Mouse (Mus musculus) E14TG2a.4 (cell line): ENCODE measurements around the gene St3gal6.

Experiments
- H3K27me3 ChIP-seq: 2 replicates; pipeline ENCODE4 v1.6.1; 2014; ENCODE audit warnings: low read length, control low read depth; ENCODE audit not compliant: insufficient read depth
- H3K36me3 ChIP-seq: 2 replicates; pipeline ENCODE4 v1.6.1; 2014; ENCODE audit warnings: low read length, control low read depth; ENCODE audit not compliant: insufficient read depth
- H3K4me1 ChIP-seq: replicated peaks from 2 replicates; pipeline ENCODE4 v1.6.1; 2014; ENCODE audit warnings: low read depth, low read length, control low read depth
- H3K4me3 ChIP-seq: replicated peaks from 2 replicates; pipeline ENCODE4 v1.5.1; 2014; ENCODE audit warnings: mild to moderate bottlenecking, low read length
- H3K9me3 ChIP-seq: 2 replicates; pipeline ENCODE4 v1.6.1; 2014; ENCODE audit warnings: low read length, control low read depth
- CTCF ChIP-seq: conservative IDR thresholded peaks from 2 replicates; pipeline ENCODE4 v1.5.1; 2014; ENCODE audit warnings: low read length
- NANOG ChIP-seq: IDR thresholded peaks from 2 replicates; pipeline ENCODE4 v1.6.1; 2014; ENCODE audit warnings: borderline replicate concordance, low read length, mixed read lengths
- POU5F1 ChIP-seq: IDR thresholded peaks from 2 replicates; pipeline ENCODE4 v1.6.1; 2014; ENCODE audit warnings: low read length, borderline replicate concordance

The St3gal6 gene

GRCm38 (mm10) chr16:58453820-58454219, 70.2 kb downstream of the St3gal6 start:
- Histone ChIP-seq H3K36me3 (peaks cover 68% of the 10 kb centered on the region), H3K9me3 (no peaks in the 10 kb centered on the region), H3K4me1 (no peaks in the 10 kb centered on the region), H3K4me3 (no peak overlapping the region), H3K27me3 (no peaks in the 10 kb centered on the region)
- TF ChIP-seq NANOG (no peak), CTCF (no peak), POU5F1 (no peak)

DNA sequence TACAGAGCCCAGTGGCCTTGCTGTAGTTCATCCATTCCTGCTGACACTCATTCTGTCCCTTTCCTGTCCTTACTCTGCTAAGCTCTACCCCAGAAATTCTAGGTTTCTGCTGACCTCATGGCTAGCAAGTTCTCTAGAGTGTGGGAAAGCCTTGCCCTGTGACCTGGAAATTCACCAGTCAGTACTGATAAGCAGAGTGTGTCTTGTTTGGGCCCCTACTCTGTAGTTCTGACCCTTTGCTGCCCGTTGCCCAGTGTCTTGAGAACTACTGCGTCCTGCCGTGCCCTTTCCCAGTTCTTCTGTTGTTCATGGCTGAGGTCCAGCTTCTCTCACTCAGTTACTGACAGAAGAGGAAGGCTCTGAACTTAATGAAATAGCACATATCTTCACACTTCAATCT, 70.9 kb downstream of the St3gal6 start:
- TF ChIP-seq CTCF (no peak), POU5F1 (no peak), NANOG (no peak)
- H3K27me3 ChIP-seq, result no peaks in the 10 kb centered on the region
- H3K4me1 ChIP-seq, result no peaks in the 10 kb centered on the region

DNA sequence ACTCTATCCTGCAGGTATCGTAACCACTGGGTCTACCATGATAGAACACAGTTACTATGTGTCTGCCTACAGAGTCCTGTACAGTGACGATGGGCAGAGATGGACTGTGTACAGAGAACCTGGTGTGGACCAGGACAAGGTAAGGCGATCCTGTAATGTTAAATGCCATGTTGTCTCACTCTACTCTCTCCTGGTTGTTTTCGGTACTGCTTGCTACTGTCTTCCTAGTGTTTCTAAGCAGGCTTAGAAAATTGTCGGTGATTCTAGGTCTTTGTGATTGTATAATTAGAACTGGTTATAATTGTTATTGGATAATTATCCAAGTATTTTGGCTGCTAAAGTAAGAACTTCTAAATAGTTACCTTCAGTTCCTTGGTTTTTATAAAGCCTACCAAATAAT, 72.4 kb downstream of the St3gal6 start:
- TF ChIP-seq NANOG (no peak), POU5F1 (no peak), CTCF (no peak)
- H3K4me1 ChIP-seq, result no peaks in the 10 kb centered on the region

More for the DNA sequence above, 70.9 kb downstream of the St3gal6 start:
- Histone ChIP-seq H3K36me3 (peaks cover 68% of the 10 kb centered on the region), H3K9me3 (no peaks in the 10 kb centered on the region), H3K4me3 (no peak overlapping the region)

DNA sequence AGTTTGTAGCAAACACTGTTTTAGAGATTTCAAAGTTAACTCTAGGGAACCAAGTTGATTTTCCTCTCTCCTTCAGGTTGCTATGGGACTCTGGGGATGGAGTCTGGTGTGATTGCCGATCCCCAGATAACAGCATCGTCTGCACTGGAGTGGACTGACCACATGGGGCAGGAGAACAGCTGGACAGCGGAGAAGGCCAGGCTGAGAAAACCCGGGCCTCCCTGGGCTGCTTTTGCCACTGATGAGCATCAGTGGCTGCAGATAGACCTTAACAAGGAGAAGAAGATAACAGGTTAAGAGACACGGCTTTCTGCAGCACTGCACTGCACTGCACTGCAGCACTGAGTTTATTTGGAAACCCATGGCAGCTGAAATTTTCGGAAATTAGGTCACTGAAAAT, 73.4 kb downstream of the St3gal6 start:
- H3K36me3 ChIP-seq, result peaks cover 62% of the 10 kb centered on the region
- H3K27me3 ChIP-seq, result no peaks in the 10 kb centered on the region
- TF ChIP-seq NANOG (no peak), POU5F1 (no peak), CTCF (no peak)
- no peaks in the 10 kb centered on the region for H3K4me1 ChIP-seq
- no peaks in the 10 kb centered on the region for H3K9me3 ChIP-seq
- H3K4me3 ChIP-seq, result no peak overlapping the region

More for the DNA sequence above, 72.4 kb downstream of the St3gal6 start:
- H3K4me3 ChIP-seq, result no peak overlapping the region
- no peaks in the 10 kb centered on the region for H3K9me3 ChIP-seq
- peaks cover 67% of the 10 kb centered on the region for H3K36me3 ChIP-seq
- no peaks in the 10 kb centered on the region for H3K27me3 ChIP-seq

- Histone ChIP-seq H3K36me3 (peaks cover 56% of the 10 kb centered on the region), H3K4me1 (no peaks in the 10 kb centered on the region), H3K4me3 (no peak overlapping the region), H3K27me3 (no peaks in the 10 kb centered on the region), H3K9me3 (no peaks in the 10 kb centered on the region)
- TF ChIP-seq CTCF (no peak), NANOG (no peak), POU5F1 (no peak)
These were observed 75.0 kb downstream of the St3gal6 start for GRCm38 (mm10) chr16:58449073-58449472.

GRCm38 (mm10) chr16:58446281-58447259, 77.5 kb downstream of the St3gal6 start:
- TF ChIP-seq POU5F1 (no peak), CTCF (no peak), NANOG (no peak)
- Histone ChIP-seq H3K4me1 (no peaks in the 10 kb centered on the region), H3K4me3 (no peak overlapping the region), H3K36me3 (peaks cover 40% of the 10 kb centered on the region), H3K27me3 (no peaks in the 10 kb centered on the region), H3K9me3 (no peaks in the 10 kb centered on the region)

DNA sequence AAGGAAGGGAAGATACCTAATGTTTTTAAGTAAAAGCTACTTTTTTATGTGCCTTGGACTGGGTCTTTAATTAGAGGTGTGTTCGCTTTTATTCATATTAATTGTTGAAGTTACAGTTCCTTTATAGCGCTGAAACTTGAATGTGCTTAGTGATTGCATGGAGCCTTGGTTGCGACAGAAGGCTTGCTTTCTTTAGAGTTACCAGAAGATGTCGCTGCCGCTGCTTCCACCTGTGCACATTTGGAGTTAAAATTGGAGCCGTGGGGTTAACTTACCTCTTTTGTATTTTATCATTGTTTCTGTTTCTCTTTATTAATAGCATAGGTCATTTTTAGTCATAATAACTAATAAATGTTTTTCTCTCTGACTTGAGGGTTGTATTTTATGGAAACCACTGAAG, 79.3 kb downstream of the St3gal6 start:
- TF ChIP-seq NANOG, result no peak
- peak; percentile 49 for TF ChIP-seq CTCF
- Histone ChIP-seq H3K36me3 (peaks cover 32% of the 10 kb centered on the region), H3K4me1 (no peaks in the 10 kb centered on the region), H3K9me3 (no peaks in the 10 kb centered on the region), H3K4me3 (no peak overlapping the region), H3K27me3 (no peaks in the 10 kb centered on the region)

GRCm38 (mm10) chr16:58432384-58432783, 91.7 kb downstream of the St3gal6 start:
- TF ChIP-seq CTCF (no peak), NANOG (no peak), POU5F1 (no peak)
- Histone ChIP-seq H3K4me1 (peaks cover 6% of the 10 kb centered on the region), H3K4me3 (no peak overlapping the region), H3K27me3 (no peaks in the 10 kb centered on the region), H3K36me3 (peaks cover 21% of the 10 kb centered on the region), H3K9me3 (no peaks in the 10 kb centered on the region)
